Mouse (Mus musculus) MEL-GATA-1-ER (cell line): Measurements from ENCODE around the gene Zbtb2.

ENCODE experiments used
- DNase-seq: peaks from one replicate; pipeline ENCODE4 v3.0.0-alpha.2; 2012; ENCODE audit warnings: low read depth; ENCODE audit errors: extremely low read depth

Gene Zbtb2

GRCm38 (mm10) chr10:4334039-4334683, 53.7 kb downstream of the Zbtb2 start:
- DNase-seq = peak; percentile 70

GRCm38 (mm10) chr10:4333319-4333718, 54.6 kb downstream of the Zbtb2 start:
- DNase-seq = peak; percentile 41

- no peak for DNase-seq
Observed at GRCm38 (mm10) chr10:4332228-4332979, 55.5 kb downstream of the Zbtb2 start.

GRCm38 (mm10) chr10:4327716-4328115, 60.2 kb downstream of the Zbtb2 start:
- no peak for DNase-seq

GRCm38 (mm10) chr10:4325562-4325961, 62.3 kb downstream of the Zbtb2 start:
- DNase-seq = no peak

- DNase-seq = no peak
Observed at GRCm38 (mm10) chr10:4323885-4324284, 64.0 kb downstream of the Zbtb2 start.
